Mouse (Mus musculus) kidney, adult 2 months (tissue): ENCODE data around the gene Tmem255b.

Experiments
- CTCF ChIP-seq: fragments of 200-500 bp; conservative IDR thresholded peaks from 2 replicates; pipeline ENCODE4 v1.5.1; 2011; ENCODE audit warnings: low read depth, mild to moderate bottlenecking, control low read depth, low read length, moderate library complexity, mixed read lengths; ENCODE audit not compliant: insufficient read depth, insufficient read length
- POLR2A ChIP-seq: fragments of 200-500 bp; IDR thresholded peaks from one replicate; pipeline ENCODE4 v1.6.1; 2011; ENCODE audit warnings: low read depth, low read length, control low read depth

DNA sequence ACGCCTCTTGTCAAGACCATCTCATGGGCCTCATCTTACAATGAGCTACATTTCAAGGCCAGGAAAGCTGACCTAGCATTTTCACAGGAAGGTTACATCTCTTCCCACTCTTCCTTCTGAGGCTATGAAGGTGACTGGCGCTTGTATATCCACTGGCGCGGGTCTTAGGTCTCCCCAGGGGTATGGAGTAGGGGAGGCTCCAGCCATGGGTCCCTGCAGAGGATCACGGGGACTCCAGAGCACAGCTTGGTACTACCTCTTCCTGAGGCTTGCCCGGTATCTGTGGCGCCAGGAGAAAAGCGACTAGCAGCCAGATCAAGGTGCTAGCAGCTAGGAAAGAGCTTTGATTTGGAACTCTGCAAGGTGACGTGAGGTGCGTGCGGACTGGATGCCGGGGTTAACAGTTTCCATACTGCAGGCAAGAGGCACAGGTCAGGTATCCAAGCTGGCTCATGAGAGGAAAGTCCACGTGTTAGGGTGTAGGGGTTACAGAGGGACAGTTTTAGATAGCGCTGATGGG is 56.6 kb downstream of the Tmem255b start:
- TF ChIP-seq CTCF (no peak), POLR2A (no peak)
